Comparison of ENCODE assay signal across 38 mouse cellular contexts in the genomic region with DNA sequence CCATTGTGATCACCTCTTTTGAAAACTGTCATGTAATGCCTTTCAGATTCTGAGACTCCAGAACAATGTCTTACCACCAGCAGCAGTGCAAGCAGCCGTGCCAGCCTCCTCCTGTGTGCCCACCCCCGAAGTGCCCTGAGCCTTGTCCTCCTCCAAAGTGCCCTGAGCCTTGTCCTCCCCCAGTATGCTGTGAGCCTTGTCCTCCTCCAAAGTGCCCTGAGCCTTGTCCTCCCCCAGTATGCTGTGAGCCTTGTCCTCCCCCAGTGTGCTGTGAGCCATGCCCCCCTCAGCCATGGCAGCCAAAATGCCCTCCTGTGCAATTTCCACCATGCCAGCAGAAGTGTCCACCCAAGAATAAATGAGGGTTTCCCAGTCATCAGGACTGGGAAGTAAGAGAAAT. TPM values are rescaled to one million over a fixed set of nuclear protein-coding genes. Genes with fewer than 3 reads are reported as not detected.
"Had no signal": no experiment of that assay in that cellular context is flagged by ENCODE, and none has a peak within 500 bp of the region (broad histone marks: within the 10 kb centered on the region; RNA-seq: fewer than 3 reads in every experiment).

No protein-coding gene starts in this region.

- H3K36me3 ChIP-seq: heart, embryonic 10.5 days; heart, embryonic 12.5 days; hindbrain, embryonic 10.5 days; hindbrain, embryonic 12.5 days; intestine, embryonic 15.5 days; limb, embryonic 10.5 days; limb, embryonic 12.5 days; liver, embryonic 13.5 days; liver, embryonic 15.5 days had no signal

- H3K27ac ChIP-seq: gastrocnemius, adult 2 months; heart, embryonic 10.5 days; hindbrain, embryonic 10.5 days; hindbrain, embryonic 12.5 days; hindbrain, embryonic 14.5 days; intestine, embryonic 15.5 days; layer of hippocampus, adult 2 months; left cerebral cortex, adult 2 months; limb, embryonic 10.5 days; limb, embryonic 12.5 days; liver, embryonic 13.5 days; liver, embryonic 15.5 days had no signal

- H3K4me2 ChIP-seq: heart, embryonic 12.5 days; hindbrain, embryonic 12.5 days; hindbrain, embryonic 14.5 days; intestine, embryonic 15.5 days; limb, embryonic 12.5 days; liver, embryonic 11.5 days; liver, embryonic 13.5 days; liver, embryonic 15.5 days had no signal

- H3K27me3 ChIP-seq: heart, embryonic 12.5 days; hindbrain, embryonic 12.5 days; intestine, embryonic 15.5 days; limb, embryonic 12.5 days; liver, embryonic 13.5 days; liver, embryonic 15.5 days had no signal

- H3K4me3 ChIP-seq: gastrocnemius, adult 2 months; heart, embryonic 10.5 days; heart, embryonic 12.5 days; hindbrain, embryonic 10.5 days; hindbrain, embryonic 12.5 days; intestine, embryonic 15.5 days; layer of hippocampus, adult 2 months; left cerebral cortex, adult 2 months; limb, embryonic 10.5 days; limb, embryonic 12.5 days; liver, embryonic 13.5 days; liver, embryonic 15.5 days had no signal

- DNase-seq: gastrocnemius, adult 2 months; gastrocnemius, postnatal 10 days; gastrocnemius, postnatal 25 days; heart, adult 18-20 months; heart, postnatal 10 days; heart, postnatal 4 days; kidney, adult 18-20 months; kidney, adult 9 months; liver; liver, embryonic 13.5 days had no signal

- H3K4me1 ChIP-seq: heart, embryonic 10.5 days; heart, embryonic 12.5 days; hindbrain, embryonic 10.5 days; hindbrain, embryonic 12.5 days; intestine, embryonic 15.5 days; limb, embryonic 10.5 days; limb, embryonic 12.5 days; liver, embryonic 13.5 days; liver, embryonic 15.5 days had no signal

- H3K9me3 ChIP-seq: heart, embryonic 10.5 days; heart, embryonic 12.5 days; hindbrain, embryonic 10.5 days; hindbrain, embryonic 12.5 days; intestine, embryonic 15.5 days; limb, embryonic 10.5 days; limb, embryonic 12.5 days; liver, embryonic 13.5 days; liver, embryonic 15.5 days had no signal

- H3K9ac ChIP-seq: heart, embryonic 12.5 days; hindbrain, embryonic 12.5 days; hindbrain, embryonic 14.5 days; intestine, embryonic 15.5 days; limb, embryonic 12.5 days; liver, embryonic 13.5 days; liver, embryonic 15.5 days had no signal

- ATAC-seq: forebrain, embryonic 16.5 days; hindbrain, embryonic 16.5 days; inflammation-experienced regulatory T-cells, adult 6 months; intestine, embryonic 15.5 days; intestine, postnatal 0 days had no signal

RNA-seq across cellular contexts. Expression of a gene that starts 1.0 kb away (rescaled TPM):
- total RNA-seq: gastrocnemius, adult 2 months; gastrocnemius, postnatal 10 days; gastrocnemius, postnatal 25 days; gastrocnemius, postnatal 4 days; granulocyte monocyte progenitor cell, adult 5-6 weeks; heart, adult 18-20 months; heart, adult 8-10 months; heart, postnatal 10 days; heart, postnatal 25 days; heart, postnatal 4 days; layer of hippocampus, adult 2 months; layer of hippocampus, postnatal 10 days; layer of hippocampus, postnatal 25 days; left cerebral cortex, adult 2 months; left cerebral cortex, postnatal 14 days; left cerebral cortex, postnatal 36 days had no signal
- polyA plus RNA-seq: forebrain, embryonic 16.5 days; frontal cortex, adult 2 months; heart, embryonic 10.5 days; heart, embryonic 12.5 days; heart, embryonic 14.5 days; hindbrain, embryonic 10.5 days; hindbrain, embryonic 14.5 days; hindbrain, embryonic 16.5 days; inflammation-experienced regulatory T-cells, adult 6 months; intestine, embryonic 15.5 days; intestine, postnatal 0 days; limb, embryonic 10.5 days; limb, embryonic 12.5 days; limb, embryonic 14.5 days; liver, embryonic 11.5 days; liver, embryonic 13.5 days; liver, embryonic 15.5 days had no signal

RNA-seq across cellular contexts. Expression of a gene that starts 21.6 kb away (rescaled TPM):
- total RNA-seq: gastrocnemius, adult 2 months; gastrocnemius, postnatal 10 days; gastrocnemius, postnatal 25 days; gastrocnemius, postnatal 4 days; granulocyte monocyte progenitor cell, adult 5-6 weeks; heart, adult 18-20 months; heart, adult 8-10 months; heart, postnatal 10 days; heart, postnatal 25 days; heart, postnatal 4 days; layer of hippocampus, adult 2 months; layer of hippocampus, postnatal 10 days; layer of hippocampus, postnatal 25 days; left cerebral cortex, adult 2 months; left cerebral cortex, postnatal 14 days; left cerebral cortex, postnatal 36 days had no signal
- polyA plus RNA-seq: forebrain, embryonic 16.5 days; frontal cortex, adult 2 months; heart, embryonic 10.5 days; heart, embryonic 12.5 days; heart, embryonic 14.5 days; heart, embryonic 16.5 days; hindbrain, embryonic 10.5 days; hindbrain, embryonic 12.5 days; hindbrain, embryonic 14.5 days; hindbrain, embryonic 16.5 days; inflammation-experienced regulatory T-cells, adult 6 months; intestine, embryonic 15.5 days; intestine, postnatal 0 days; limb, embryonic 10.5 days; limb, embryonic 12.5 days; limb, embryonic 14.5 days; liver, embryonic 11.5 days; liver, embryonic 13.5 days; liver, embryonic 15.5 days had no signal

RNA-seq across cellular contexts. Expression of a gene that starts 32.2 kb away (rescaled TPM):
- total RNA-seq: gastrocnemius, adult 2 months; gastrocnemius, postnatal 10 days; gastrocnemius, postnatal 25 days; gastrocnemius, postnatal 4 days; granulocyte monocyte progenitor cell, adult 5-6 weeks; heart, adult 18-20 months; heart, adult 8-10 months; heart, postnatal 10 days; heart, postnatal 25 days; heart, postnatal 4 days; layer of hippocampus, adult 2 months; layer of hippocampus, postnatal 10 days; layer of hippocampus, postnatal 25 days; left cerebral cortex, adult 2 months; left cerebral cortex, postnatal 14 days; left cerebral cortex, postnatal 36 days had no signal
- polyA plus RNA-seq: forebrain, embryonic 16.5 days; frontal cortex, adult 2 months; heart, embryonic 10.5 days; heart, embryonic 12.5 days; heart, embryonic 14.5 days; hindbrain, embryonic 10.5 days; hindbrain, embryonic 12.5 days; hindbrain, embryonic 14.5 days; hindbrain, embryonic 16.5 days; inflammation-experienced regulatory T-cells, adult 6 months; limb, embryonic 10.5 days; limb, embryonic 12.5 days; liver, embryonic 11.5 days; liver, embryonic 13.5 days; liver, embryonic 15.5 days had no signal

RNA-seq across cellular contexts. Expression of a gene that starts 34.6 kb away (rescaled TPM):
- total RNA-seq: gastrocnemius, adult 2 months; gastrocnemius, postnatal 10 days; gastrocnemius, postnatal 25 days; gastrocnemius, postnatal 4 days; granulocyte monocyte progenitor cell, adult 5-6 weeks; heart, adult 18-20 months; heart, adult 8-10 months; heart, postnatal 10 days; heart, postnatal 25 days; heart, postnatal 4 days; layer of hippocampus, adult 2 months; layer of hippocampus, postnatal 10 days; layer of hippocampus, postnatal 25 days; left cerebral cortex, adult 2 months; left cerebral cortex, postnatal 14 days; left cerebral cortex, postnatal 36 days had no signal
- polyA plus RNA-seq: forebrain, embryonic 16.5 days; frontal cortex, adult 2 months; heart, embryonic 10.5 days; heart, embryonic 12.5 days; heart, embryonic 14.5 days; heart, embryonic 16.5 days; hindbrain, embryonic 10.5 days; hindbrain, embryonic 12.5 days; hindbrain, embryonic 14.5 days; hindbrain, embryonic 16.5 days; inflammation-experienced regulatory T-cells, adult 6 months; intestine, embryonic 15.5 days; intestine, postnatal 0 days; limb, embryonic 10.5 days; limb, embryonic 12.5 days; limb, embryonic 14.5 days; liver, embryonic 11.5 days; liver, embryonic 13.5 days; liver, embryonic 15.5 days had no signal

RNA-seq across cellular contexts. Expression of a gene that starts 47.6 kb away (rescaled TPM):
- total RNA-seq: gastrocnemius, adult 2 months; gastrocnemius, postnatal 10 days; gastrocnemius, postnatal 25 days; gastrocnemius, postnatal 4 days; granulocyte monocyte progenitor cell, adult 5-6 weeks; heart, adult 18-20 months; heart, adult 8-10 months; heart, postnatal 10 days; heart, postnatal 25 days; heart, postnatal 4 days; layer of hippocampus, adult 2 months; layer of hippocampus, postnatal 10 days; layer of hippocampus, postnatal 25 days; left cerebral cortex, adult 2 months; left cerebral cortex, postnatal 14 days; left cerebral cortex, postnatal 36 days had no signal
- polyA plus RNA-seq: forebrain, embryonic 16.5 days; frontal cortex, adult 2 months; heart, embryonic 14.5 days; heart, embryonic 16.5 days; hindbrain, embryonic 10.5 days; hindbrain, embryonic 12.5 days; hindbrain, embryonic 14.5 days; hindbrain, embryonic 16.5 days; inflammation-experienced regulatory T-cells, adult 6 months; intestine, embryonic 15.5 days; intestine, postnatal 0 days; limb, embryonic 10.5 days; limb, embryonic 12.5 days; liver, embryonic 11.5 days; liver, embryonic 13.5 days; liver, embryonic 15.5 days had no signal
